Mouse (Mus musculus): ENCODE measurements around the gene Fam151a. TPM values are rescaled to one million over a fixed set of nuclear protein-coding genes. Genes with fewer than 3 reads are reported as not detected.

Fam151a gene
- polyA plus RNA-seq (2012) = not detected in 2 replicates

GRCm38 (mm10) chr4:106733636-106734035 lies at the start of gene Fam151a:
Fam151a (plus strand) TSS chr4:106733889.
- Histone ChIP-seq H3K4me1 (ENCODE audit: control insufficient read depth) (no peaks in the 10 kb centered on the region), H3K27me3 (ENCODE audit: control insufficient read depth) (no peaks in the 10 kb centered on the region), H3K4me3 (replicated peaks) (no peak within 1 kb of the TSS), H3K36me3 (ENCODE audit: control insufficient read depth) (no peaks in the 10 kb centered on the region), H3K9me3 (ENCODE audit: control insufficient read depth, low read length) (no peaks in the 10 kb centered on the region)
- TF ChIP-seq TAL1 (IDR thresholded peaks at IDR 0.05; ENCODE audit: low read length) (no peak), GATA1 (IDR thresholded peaks at IDR 0.05; ENCODE audit: low read length) (no peak)

- H3K9me3 ChIP-seq (ENCODE audit: control insufficient read depth, low read length) = no peaks in the 10 kb centered on the region
- no peak overlapping the region for H3K4me3 ChIP-seq (replicated peaks)
- 0 out of 2 replicates have a peak, but pooled peaks cover 2% of the 10 kb centered on the region for H3K27me3 ChIP-seq (ENCODE audit: control insufficient read depth)
- no peaks in the 10 kb centered on the region for H3K36me3 ChIP-seq (ENCODE audit: control insufficient read depth)
- TF ChIP-seq TAL1 (IDR thresholded peaks at IDR 0.05; ENCODE audit: low read length) (no peak), GATA1 (IDR thresholded peaks at IDR 0.05; ENCODE audit: low read length) (no peak)
- peaks cover 7% of the 10 kb centered on the region for H3K4me1 ChIP-seq (ENCODE audit: control insufficient read depth)
Observed at GRCm38 (mm10) chr4:106688636-106689296, 44.9 kb upstream of the Fam151a start.

GRCm38 (mm10) chr4:106693841-106694430 lies 39.8 kb upstream of the Fam151a start:
- H3K27me3 ChIP-seq (ENCODE audit: control insufficient read depth) = peaks cover 7% of the 10 kb centered on the region
- H3K36me3 ChIP-seq (ENCODE audit: control insufficient read depth) = no peaks in the 10 kb centered on the region

GRCm38 (mm10) chr4:106699989-106700388 lies 33.7 kb upstream of the Fam151a start:
- TF ChIP-seq TAL1 (IDR thresholded peaks at IDR 0.05; ENCODE audit: low read length) = no peak
- TF ChIP-seq GATA1 (IDR thresholded peaks at IDR 0.05; ENCODE audit: low read length) = no peak
- Histone ChIP-seq H3K27me3 (ENCODE audit: control insufficient read depth) (peaks cover 15% of the 10 kb centered on the region), H3K4me1 (ENCODE audit: control insufficient read depth) (no peaks in the 10 kb centered on the region), H3K9me3 (ENCODE audit: control insufficient read depth, low read length) (no peaks in the 10 kb centered on the region), H3K36me3 (ENCODE audit: control insufficient read depth) (no peaks in the 10 kb centered on the region), H3K4me3 (replicated peaks) (no peak overlapping the region)

More at GRCm38 (mm10) chr4:106693841-106694430, 39.8 kb upstream of the Fam151a start:
- H3K4me3 ChIP-seq (replicated peaks) = no peak overlapping the region
- peaks cover 2% of the 10 kb centered on the region for H3K4me1 ChIP-seq (ENCODE audit: control insufficient read depth)
- H3K9me3 ChIP-seq (ENCODE audit: control insufficient read depth, low read length) = no peaks in the 10 kb centered on the region
- TF ChIP-seq GATA1 (IDR thresholded peaks at IDR 0.05; ENCODE audit: low read length) = no peak
- TF ChIP-seq TAL1 (IDR thresholded peaks at IDR 0.05; ENCODE audit: low read length) = no peak

GRCm38 (mm10) chr4:106700798-106701197 lies 32.9 kb upstream of the Fam151a start:
- H3K9me3 ChIP-seq (ENCODE audit: control insufficient read depth, low read length) = no peaks in the 10 kb centered on the region
- no peak overlapping the region for H3K4me3 ChIP-seq (replicated peaks)
- H3K27me3 ChIP-seq (ENCODE audit: control insufficient read depth) = peaks cover 17% of the 10 kb centered on the region
- no peaks in the 10 kb centered on the region for H3K36me3 ChIP-seq (ENCODE audit: control insufficient read depth)
- no peaks in the 10 kb centered on the region for H3K4me1 ChIP-seq (ENCODE audit: control insufficient read depth)
- no peak for TF ChIP-seq TAL1 (IDR thresholded peaks at IDR 0.05; ENCODE audit: low read length)
- TF ChIP-seq GATA1 (IDR thresholded peaks at IDR 0.05; ENCODE audit: low read length) = no peak

- Histone ChIP-seq H3K9me3 (ENCODE audit: control insufficient read depth, low read length) (no peaks in the 10 kb centered on the region), H3K4me1 (ENCODE audit: control insufficient read depth) (no peaks in the 10 kb centered on the region; the same call in 1 of the 2 replicates), H3K27me3 (ENCODE audit: control insufficient read depth) (peaks cover 13% of the 10 kb centered on the region), H3K4me3 (replicated peaks) (no peak overlapping the region), H3K36me3 (ENCODE audit: control insufficient read depth) (no peaks in the 10 kb centered on the region)
- TF ChIP-seq TAL1 (IDR thresholded peaks at IDR 0.05; ENCODE audit: low read length) (no peak), GATA1 (IDR thresholded peaks at IDR 0.05; ENCODE audit: low read length) (no peak)
Observed at GRCm38 (mm10) chr4:106703956-106704355, 29.7 kb upstream of the Fam151a start.

- no peaks in the 10 kb centered on the region for H3K9me3 ChIP-seq (ENCODE audit: control insufficient read depth, low read length)
- TF ChIP-seq TAL1 (IDR thresholded peaks at IDR 0.05; ENCODE audit: low read length) = no peak
- TF ChIP-seq GATA1 (IDR thresholded peaks at IDR 0.05; ENCODE audit: low read length) = no peak
- no peak overlapping the region for H3K4me3 ChIP-seq (replicated peaks)
- H3K27me3 ChIP-seq (ENCODE audit: control insufficient read depth) = peaks cover 13% of the 10 kb centered on the region
- no peaks in the 10 kb centered on the region for H3K36me3 ChIP-seq (ENCODE audit: control insufficient read depth)
- no peaks in the 10 kb centered on the region; the same call in 1 of the 2 replicates for H3K4me1 ChIP-seq (ENCODE audit: control insufficient read depth)
Observed at GRCm38 (mm10) chr4:106704416-106704815, 29.3 kb upstream of the Fam151a start.

- Histone ChIP-seq H3K9me3 (ENCODE audit: control insufficient read depth, low read length) (no peaks in the 10 kb centered on the region), H3K4me3 (replicated peaks) (no peak overlapping the region), H3K36me3 (ENCODE audit: control insufficient read depth) (no peaks in the 10 kb centered on the region), H3K27me3 (ENCODE audit: control insufficient read depth) (peaks cover 11% of the 10 kb centered on the region), H3K4me1 (ENCODE audit: control insufficient read depth) (no peaks in the 10 kb centered on the region; the same call in 1 of the 2 replicates)
- TF ChIP-seq GATA1 (IDR thresholded peaks at IDR 0.05; ENCODE audit: low read length) (no peak), TAL1 (IDR thresholded peaks at IDR 0.05; ENCODE audit: low read length) (no peak)
Observed at GRCm38 (mm10) chr4:106705096-106705665, 28.5 kb upstream of the Fam151a start.

- Histone ChIP-seq H3K4me1 (ENCODE audit: control insufficient read depth) (no peaks in the 10 kb centered on the region; the same call in 1 of the 2 replicates), H3K27me3 (ENCODE audit: control insufficient read depth) (peaks cover 12% of the 10 kb centered on the region), H3K36me3 (ENCODE audit: control insufficient read depth) (no peaks in the 10 kb centered on the region), H3K4me3 (replicated peaks) (no peak overlapping the region), H3K9me3 (ENCODE audit: control insufficient read depth, low read length) (no peaks in the 10 kb centered on the region)
- no peak for TF ChIP-seq GATA1 (IDR thresholded peaks at IDR 0.05; ENCODE audit: low read length)
- TF ChIP-seq TAL1 (IDR thresholded peaks at IDR 0.05; ENCODE audit: low read length) = no peak
Observed at GRCm38 (mm10) chr4:106707957-106708356, 25.7 kb upstream of the Fam151a start.

All from erythroblast, embryonic 14.5 days (primary cell).